12 mouse cellular contexts compared by ENCODE assay signal in the genomic region with DNA sequence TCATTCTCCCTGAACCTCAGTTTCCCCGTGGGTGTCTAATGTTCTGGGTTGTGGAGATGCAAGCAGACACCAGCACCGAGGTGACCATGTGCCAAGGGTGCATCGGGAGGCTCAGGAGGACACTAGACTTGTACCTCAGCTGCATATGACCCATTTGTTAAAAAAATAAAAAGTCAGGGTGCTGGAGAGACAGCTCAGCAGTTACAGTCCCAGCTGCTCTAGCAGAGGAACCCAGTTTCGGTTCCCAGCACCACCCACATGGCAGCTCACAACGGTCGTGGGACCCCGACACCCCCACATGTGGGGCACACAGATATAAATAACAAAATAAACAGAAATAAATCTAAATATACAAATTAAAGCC. TPM values are rescaled to one million over a fixed set of nuclear protein-coding genes. Genes with fewer than 3 reads are reported as not detected.
A peak's percentile ranks its signal among the peaks of the same experiment; 100 is the strongest.
DNase-seq lines count a peak whose midpoint lies in the region.
"Had no signal": no experiment of that assay in that cellular context is flagged by ENCODE, and none has a peak within 500 bp of the region (broad histone marks: within the 10 kb centered on the region; RNA-seq: fewer than 3 reads in every experiment).

No protein-coding gene starts in this region.

- intact Hi-C loops in gastrocnemius, postnatal 14 days (cut with DNase I; ENCODE audit: low total_unique reads), result no loop called here

- peak; percentile 3 for DNase-seq in gastrocnemius, postnatal 14 days
- no peak for DNase-seq in gastrocnemius, postnatal 10 days
- DNase-seq in kidney, postnatal 14 days, result peak; percentile 2
- DNase-seq in kidney, adult 18-20 months, result no peak
- DNase-seq in ovary, adult 18-20 months (ENCODE audit: low spot score), result peak; percentile 13
- no peak for DNase-seq in ovary, postnatal 14 days (ENCODE audit: low spot score)
- no peak for DNase-seq in embryo, embryonic 10 days (ENCODE audit: low spot score)
- DNase-seq: adrenal gland, postnatal 10 days; forebrain, postnatal 0 days; liver; right cerebral cortex, adult 18-20 months had no signal

RNA-seq across cellular contexts. Expression of gene Nfic, which starts 26.9 kb away (rescaled TPM):
- 100 to 1,000 TPM; 262 to 320 TPM for total RNA-seq in gastrocnemius, postnatal 14 days (2021)
- 100 to 1,000 TPM; 329 to 332 TPM for total RNA-seq in gastrocnemius, postnatal 10 days (2021)

RNA-seq across cellular contexts. Expression of gene Smim24, which starts 35.6 kb away (rescaled TPM):
- under 1 TPM; 0.45 to 0.91 TPM for total RNA-seq in gastrocnemius, postnatal 14 days (2021)
- total RNA-seq in gastrocnemius, postnatal 10 days (2021), result under 1 TPM in 1 of 2 experiments, not detected in 1; 0.65 TPM

RNA-seq across cellular contexts. Expression of gene Gm48552, which starts 39.7 kb away (rescaled TPM):
- under 1 TPM in 1 of 2 experiments, not detected in 1; 0.80 TPM for total RNA-seq in gastrocnemius, postnatal 14 days (2021)
- 1 to 10 TPM in 1 of 2 experiments, under 1 TPM in 1; 0.33 to 2.0 TPM for total RNA-seq in gastrocnemius, postnatal 10 days (2021)
- total RNA-seq: granulocyte monocyte progenitor cell, adult 5-6 weeks had no signal

RNA-seq across cellular contexts. Expression of gene Gm48551, which starts 44.2 kb away (rescaled TPM):
- under 1 TPM; 0.41 to 0.47 TPM for total RNA-seq in gastrocnemius, postnatal 14 days (2021)
- total RNA-seq in gastrocnemius, postnatal 10 days (2021), result under 1 TPM; 0.40 to 0.45 TPM

RNA-seq across cellular contexts. Expression of gene Dohh, which starts 44.3 kb away (rescaled TPM):
- total RNA-seq in gastrocnemius, postnatal 14 days (2021), result 10 to 100 TPM; 38.6 to 39.8 TPM
- 10 to 100 TPM; 40.3 to 46.7 TPM for total RNA-seq in gastrocnemius, postnatal 10 days (2021)

Comparison
In these comparisons a context has a peak if more than half of its experiments do, and no peak if none do; other contexts are left out.
1. DNase-seq: peak in gastrocnemius, postnatal 14 days (single experiment), kidney, postnatal 14 days (single experiment) and ovary, adult 18-20 months (single experiment); none in gastrocnemius, postnatal 10 days (single experiment), kidney, adult 18-20 months (single experiment), ovary, postnatal 14 days (single experiment) and embryo, embryonic 10 days (single experiment).